Mouse (Mus musculus) left cerebral cortex, adult 9 months (tissue): ENCODE results near the gene Tmem150c.

Source experiments
- DNase-seq, 2 experiments: peaks; one replicate each; pipeline ENCODE4 v3.0.0; 2022; ENCODE audit warnings: low spot score in 2 of 2

Tmem150c gene

DNA sequence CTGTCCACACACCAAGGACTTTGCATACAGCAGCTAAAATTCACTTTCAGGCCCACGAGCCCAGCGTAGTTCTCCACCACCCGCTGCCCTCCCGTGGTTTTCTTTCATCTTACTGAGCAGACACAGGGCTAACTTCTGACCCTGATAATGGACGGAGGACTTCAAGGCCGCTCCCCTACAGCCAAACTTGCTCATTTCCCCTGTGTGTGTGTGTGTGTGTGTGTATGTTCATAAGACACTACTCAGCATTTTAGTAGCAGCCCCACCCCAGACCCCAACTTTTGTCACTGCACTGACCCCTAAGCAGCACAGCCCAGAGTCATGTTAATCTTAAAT, at the start of gene Tmem150c:
TSS of gene Tmem150c (minus strand) at position 171 of the 336 bp plus-strand sequence.
- no peak for DNase-seq

DNA sequence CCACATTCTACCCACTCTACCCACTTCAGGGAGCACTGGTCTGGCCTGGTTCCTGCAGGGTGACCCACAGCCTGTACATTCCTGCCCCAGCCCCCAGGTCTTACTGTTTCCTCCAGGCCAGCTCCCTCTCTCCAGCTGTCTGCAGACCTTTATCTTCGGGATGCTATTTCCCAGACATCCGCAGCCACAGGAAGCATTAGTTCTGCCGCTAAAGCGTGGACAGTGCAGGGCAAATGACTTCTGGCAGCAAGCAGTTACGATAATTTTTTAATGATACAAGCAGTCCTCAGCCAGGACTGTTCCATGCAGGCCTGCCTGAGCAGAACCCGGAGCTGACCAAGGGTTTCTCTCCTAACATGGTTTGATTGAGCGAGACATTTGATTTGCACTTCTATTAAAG, 49.5 kb upstream of the Tmem150c start:
- no peak for DNase-seq

- DNase-seq = no peak
These were observed 47.1 kb upstream of the Tmem150c start for GRCm38 (mm10) chr5:100206675-100207074.

- no peak for DNase-seq
These were observed 46.0 kb upstream of the Tmem150c start for GRCm38 (mm10) chr5:100205519-100206189.

GRCm38 (mm10) chr5:100200805-100201204, 41.2 kb upstream of the Tmem150c start:
- no peak for DNase-seq

GRCm38 (mm10) chr5:100200296-100200695, 40.7 kb upstream of the Tmem150c start:
- DNase-seq = no peak

GRCm38 (mm10) chr5:100199092-100199853, 39.7 kb upstream of the Tmem150c start:
- DNase-seq = no peak

DNA sequence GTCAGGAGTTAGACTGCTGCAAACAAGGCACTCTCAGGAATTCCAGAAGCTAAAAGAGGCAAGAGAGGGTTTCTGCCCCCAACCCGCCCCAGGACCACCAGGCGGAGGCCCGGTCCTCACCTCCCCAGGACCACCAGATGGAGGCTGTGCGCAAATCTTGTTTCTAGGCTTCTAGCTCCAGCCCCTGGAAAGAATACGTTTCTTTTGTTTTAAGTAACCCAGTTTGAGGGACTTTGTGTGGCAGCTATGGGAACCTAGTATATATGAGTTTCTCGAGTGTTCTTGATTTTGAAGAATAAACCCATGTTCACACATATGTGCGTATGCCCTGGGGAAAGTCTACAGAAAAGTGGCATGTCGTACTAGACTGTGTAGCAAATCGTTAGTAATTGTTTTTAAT, 37.9 kb upstream of the Tmem150c start:
- no peak for DNase-seq

GRCm38 (mm10) chr5:100196854-100197431, 37.3 kb upstream of the Tmem150c start:
- no peak for DNase-seq

GRCm38 (mm10) chr5:100196397-100196796, 36.8 kb upstream of the Tmem150c start:
- DNase-seq = no peak

- no peak for DNase-seq
These were observed 32.0 kb upstream of the Tmem150c start for GRCm38 (mm10) chr5:100191438-100192190.

- DNase-seq = no peak
These were observed 27.7 kb upstream of the Tmem150c start for GRCm38 (mm10) chr5:100187035-100187901.

- DNase-seq = no peak
These were observed 27.0 kb upstream of the Tmem150c start for GRCm38 (mm10) chr5:100186618-100187017.

- no peak for DNase-seq
These were observed 26.3 kb upstream of the Tmem150c start for GRCm38 (mm10) chr5:100185895-100186294.

DNA sequence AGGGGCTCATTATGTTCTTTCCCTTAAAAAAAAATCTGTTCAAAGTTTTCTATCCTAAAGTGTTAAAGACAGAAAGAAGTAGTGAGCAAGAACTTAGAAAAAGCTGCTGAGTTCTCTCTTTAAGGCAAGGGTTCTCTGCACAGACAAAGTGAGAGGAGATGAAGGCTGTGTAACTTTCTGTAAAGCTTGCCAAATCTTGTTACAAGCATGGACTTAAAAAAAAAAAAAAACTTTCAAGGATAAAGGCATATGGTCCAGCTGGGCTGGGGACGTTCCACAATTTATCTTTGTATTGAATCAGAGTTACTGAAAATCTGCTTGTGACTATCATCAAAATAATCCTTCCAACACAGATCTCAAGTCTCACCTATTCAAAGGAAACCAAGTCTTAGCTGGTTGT, 21.4 kb upstream of the Tmem150c start:
- no peak for DNase-seq

DNA sequence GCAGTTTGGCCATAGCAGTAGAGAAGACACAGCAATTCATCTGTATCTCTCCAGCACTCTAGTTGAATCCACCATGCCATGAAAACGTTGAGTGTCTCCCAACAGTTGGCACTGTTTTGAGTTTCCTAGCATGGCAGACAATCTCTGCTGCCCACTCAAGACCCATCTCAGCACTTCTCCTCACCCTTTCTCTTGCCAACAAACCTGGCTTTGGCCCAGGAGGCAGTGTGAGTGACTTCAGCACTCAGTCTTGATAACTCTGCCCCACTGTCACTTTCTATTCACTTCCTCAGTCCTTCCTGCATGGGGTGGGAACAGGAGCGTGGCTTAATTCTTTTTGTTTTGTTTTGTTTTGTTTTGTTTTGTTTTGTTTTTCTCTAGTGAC, 19.2 kb upstream of the Tmem150c start:
- DNase-seq = no peak

DNA sequence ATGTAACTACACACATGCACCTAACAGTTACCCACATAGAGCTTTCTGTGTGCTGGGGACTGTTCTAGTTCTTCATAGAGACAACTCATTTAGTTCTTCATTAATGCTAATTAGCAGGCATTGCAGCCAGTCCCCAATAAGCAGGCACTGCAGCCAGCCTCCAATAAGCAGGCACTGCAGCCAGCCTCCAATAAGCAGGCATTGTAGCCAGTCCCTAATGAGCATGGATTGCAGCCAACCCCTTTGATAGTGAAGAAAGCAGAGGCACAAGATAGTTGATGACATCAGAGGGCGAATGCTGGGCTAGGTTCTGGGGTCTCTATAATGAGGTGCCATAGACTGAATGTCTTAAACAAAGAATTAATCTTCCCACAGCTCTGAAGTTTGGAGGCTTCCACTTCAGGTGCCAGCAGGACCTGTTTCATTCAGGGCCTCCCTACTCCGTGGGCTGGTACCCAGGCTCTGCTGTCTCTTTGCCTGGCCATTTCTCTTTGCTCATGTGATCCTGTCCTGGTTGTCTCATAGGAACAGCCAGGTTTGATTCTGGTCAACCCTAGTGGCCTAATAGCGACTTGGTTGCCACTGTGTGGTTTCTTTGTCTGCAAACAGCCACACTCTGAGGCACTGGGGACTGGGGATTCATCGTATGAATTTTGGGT, 18.6 kb upstream of the Tmem150c start:
- DNase-seq = peak; percentile 52 to 60

GRCm38 (mm10) chr5:100177547-100177946, 17.9 kb upstream of the Tmem150c start:
- no peak for DNase-seq

DNA sequence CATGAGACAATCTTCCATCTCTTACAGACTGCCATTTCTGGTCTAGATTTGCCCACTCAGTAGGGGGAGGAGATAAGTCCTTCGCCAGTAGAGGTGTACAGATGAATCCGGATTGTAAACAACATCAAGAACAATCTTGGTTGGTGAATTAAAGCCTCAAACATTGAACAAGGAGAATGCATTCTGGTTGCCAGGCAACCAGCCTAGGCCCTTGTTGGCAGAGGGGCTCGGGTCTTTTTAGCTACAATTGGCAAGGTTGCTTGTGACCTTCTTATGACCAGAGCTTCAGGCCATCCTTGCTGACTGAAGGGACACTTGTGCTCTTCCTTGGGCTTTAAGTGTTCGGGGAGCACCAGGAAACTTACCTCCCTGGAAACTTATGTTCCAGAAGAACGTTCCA, 16.5 kb upstream of the Tmem150c start:
- no peak for DNase-seq

DNA sequence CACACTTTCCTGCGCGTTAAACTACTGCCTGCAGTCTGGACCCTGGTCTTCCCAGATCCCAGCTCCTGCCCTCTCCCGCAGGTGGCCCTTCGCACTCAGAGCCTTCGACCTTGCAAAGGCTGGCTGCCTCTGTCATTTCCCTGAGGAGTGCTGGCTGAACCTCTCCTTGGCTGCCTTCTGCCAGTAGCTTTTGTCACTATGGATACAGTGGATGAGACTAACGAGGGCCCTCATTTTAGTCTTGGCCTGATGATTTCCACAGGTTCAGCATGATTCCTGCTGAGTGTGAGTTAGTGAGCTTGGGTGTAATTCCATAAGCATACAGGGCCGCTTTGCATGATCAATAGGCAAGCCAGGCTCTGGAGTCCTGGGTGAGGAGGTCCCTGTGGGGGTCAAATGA, 16.0 kb upstream of the Tmem150c start:
- no peak for DNase-seq

GRCm38 (mm10) chr5:100172104-100172503, 12.5 kb upstream of the Tmem150c start:
- no peak for DNase-seq
